Mouse (Mus musculus): ENCODE data around the gene Gatd1. TPM values are rescaled to one million over a fixed set of nuclear protein-coding genes. Genes with fewer than 3 reads are reported as not detected.
A peak's percentile ranks its signal among the peaks of the same experiment; 100 is the strongest.
"Not testable (repeated sequence)": the region's sequence is repeated elsewhere in the genome, so short reads cannot be mapped to it uniquely, and the experiment has no call there.

Gene Gatd1
- 6.3 and 9.2 TPM in 2 replicates for total RNA-seq (2015; ENCODE audit: low replicate concordance)
- total RNA-seq (2017; ENCODE audit: low replicate concordance): 4.9 and 6.0 TPM in 2 replicates

GRCm38 (mm10) chr7:141413809-141414584, at the start of gene Gatd1:
Gatd1 (minus strand) TSS chr7:141414136.
- ATAC-seq (replicated peaks; ENCODE audit: low FRiP score, poor library complexity, severe bottlenecking): peak; percentile 81

GRCm38 (mm10) chr7:141462333-141462821, 48.4 kb upstream of the Gatd1 start:
- no peak for ATAC-seq (replicated peaks; ENCODE audit: low FRiP score, poor library complexity, severe bottlenecking)

GRCm38 (mm10) chr7:141461521-141462332, 47.8 kb upstream of the Gatd1 start:
- no peak for ATAC-seq (replicated peaks; ENCODE audit: low FRiP score, poor library complexity, severe bottlenecking)

DNA sequence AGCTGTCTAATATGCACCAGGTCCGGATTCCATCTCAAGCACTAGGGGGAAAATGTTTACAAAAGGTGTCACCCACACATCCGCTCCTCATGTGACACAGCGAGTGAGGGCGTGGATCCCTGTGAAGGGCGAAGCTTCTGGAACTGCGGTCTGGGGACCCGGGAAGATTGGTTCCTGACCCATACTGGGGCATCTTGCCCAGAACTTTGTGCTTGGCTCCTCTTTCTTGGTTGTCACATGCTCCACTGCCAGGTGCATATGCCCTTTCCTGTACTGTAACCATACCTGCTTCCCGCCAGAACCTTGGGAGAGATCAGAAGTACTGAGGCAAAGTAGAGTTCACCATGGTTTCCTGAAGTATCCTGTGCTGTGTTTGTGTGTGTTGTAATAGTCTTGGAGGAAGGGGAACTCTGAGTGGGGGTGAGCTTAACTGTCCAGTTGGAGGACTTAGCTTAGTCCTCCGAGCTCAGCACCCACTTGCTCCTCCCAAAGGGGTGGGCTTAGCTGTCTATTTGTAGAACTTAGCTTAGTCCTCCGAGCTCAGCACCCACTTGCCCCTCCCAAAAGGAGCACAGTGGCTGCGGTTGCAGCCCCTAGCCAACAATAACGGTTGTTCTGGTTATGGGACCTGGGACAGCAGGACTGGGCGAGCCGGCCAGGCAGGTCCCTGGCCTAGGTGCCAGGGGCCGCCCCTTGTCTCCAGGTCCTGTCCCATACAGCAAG, 46.6 kb upstream of the Gatd1 start, which contains the start of gene Cracr2b:
Gene Cracr2b (plus strand): TSS at position 704 of the 723 bp plus-strand sequence.
- no peak for ATAC-seq (replicated peaks; ENCODE audit: low FRiP score, poor library complexity, severe bottlenecking)

- ATAC-seq (replicated peaks; ENCODE audit: low FRiP score, poor library complexity, severe bottlenecking): no peak
Measured at GRCm38 (mm10) chr7:141460001-141460390, 46.1 kb upstream of the Gatd1 start.

GRCm38 (mm10) chr7:141459301-141459711, 45.4 kb upstream of the Gatd1 start:
- ATAC-seq (replicated peaks; ENCODE audit: low FRiP score, poor library complexity, severe bottlenecking): no peak

- no peak for ATAC-seq (replicated peaks; ENCODE audit: low FRiP score, poor library complexity, severe bottlenecking)
Measured at GRCm38 (mm10) chr7:141458661-141459060, 44.7 kb upstream of the Gatd1 start.

DNA sequence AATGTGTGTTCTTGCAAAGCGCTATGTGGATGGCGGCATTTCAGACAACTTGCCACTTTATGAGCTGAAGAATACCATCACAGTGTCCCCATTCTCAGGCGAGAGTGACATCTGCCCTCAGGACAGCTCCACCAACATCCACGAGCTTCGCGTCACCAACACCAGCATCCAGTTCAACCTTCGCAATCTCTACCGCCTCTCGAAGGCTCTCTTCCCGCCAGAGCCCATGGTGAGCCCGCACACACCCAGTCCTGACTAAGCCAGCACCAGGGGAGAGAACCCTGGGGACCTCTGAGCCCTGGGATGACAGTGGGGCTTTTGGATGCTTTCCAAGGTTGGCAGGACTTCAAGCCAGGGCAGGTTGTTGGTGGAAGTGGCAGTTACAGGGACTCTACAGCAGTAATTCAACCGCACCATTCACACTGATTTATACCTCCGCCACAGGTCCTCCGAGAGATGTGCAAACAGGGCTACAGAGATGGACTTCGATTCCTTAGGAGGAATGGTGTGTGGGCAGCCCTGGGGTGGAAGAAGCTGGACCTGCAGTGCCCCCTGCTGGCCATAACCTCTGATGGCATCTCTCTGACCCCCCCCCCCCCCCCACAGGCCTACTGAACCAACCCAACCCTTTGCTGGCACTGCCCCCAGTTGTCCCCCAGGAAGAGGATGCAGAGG, 44.2 kb upstream of the Gatd1 start:
- ATAC-seq (replicated peaks; ENCODE audit: low FRiP score, poor library complexity, severe bottlenecking): no peak

GRCm38 (mm10) chr7:141457236-141457635, 43.3 kb upstream of the Gatd1 start:
- ATAC-seq (replicated peaks; ENCODE audit: low FRiP score, poor library complexity, severe bottlenecking): no peak

- no peak for ATAC-seq (replicated peaks; ENCODE audit: low FRiP score, poor library complexity, severe bottlenecking)
Measured at GRCm38 (mm10) chr7:141456739-141457138, 42.8 kb upstream of the Gatd1 start.

DNA sequence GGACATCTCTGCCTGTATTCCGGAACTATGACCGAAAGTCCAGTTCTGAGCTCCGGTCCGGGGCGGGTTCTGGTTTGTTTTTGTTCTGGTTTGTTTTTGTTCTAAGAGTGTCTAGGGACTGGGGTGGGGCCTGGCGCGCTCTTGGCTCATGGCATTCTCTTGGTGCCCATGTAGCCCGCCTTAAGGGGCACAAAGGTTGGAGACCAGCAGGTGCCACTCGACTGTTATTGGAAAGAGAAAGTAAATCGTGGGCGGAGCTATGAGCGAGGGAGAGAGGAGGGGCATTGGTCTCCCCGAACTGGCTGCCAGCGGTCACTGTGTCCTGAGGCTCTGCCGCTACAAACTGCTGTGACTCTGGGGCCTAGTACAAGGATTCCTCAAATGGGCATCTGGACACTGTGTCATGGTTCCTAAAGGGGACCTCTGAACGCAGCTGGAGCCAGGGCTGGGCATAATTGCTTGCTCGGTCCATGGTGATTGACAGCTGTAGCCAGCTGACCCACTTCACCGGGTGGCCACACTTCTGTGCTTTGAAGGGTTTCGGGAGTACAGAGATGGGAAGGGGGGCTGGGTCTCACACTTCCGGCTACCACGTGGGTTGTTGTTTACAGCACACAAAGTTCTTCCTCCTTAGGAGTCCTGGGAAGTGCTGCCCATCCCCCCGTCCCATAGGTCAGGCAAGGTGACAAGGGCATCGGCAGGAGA, 41.8 kb upstream of the Gatd1 start:
- ATAC-seq (replicated peaks; ENCODE audit: low FRiP score, poor library complexity, severe bottlenecking): peak; percentile 70

DNA sequence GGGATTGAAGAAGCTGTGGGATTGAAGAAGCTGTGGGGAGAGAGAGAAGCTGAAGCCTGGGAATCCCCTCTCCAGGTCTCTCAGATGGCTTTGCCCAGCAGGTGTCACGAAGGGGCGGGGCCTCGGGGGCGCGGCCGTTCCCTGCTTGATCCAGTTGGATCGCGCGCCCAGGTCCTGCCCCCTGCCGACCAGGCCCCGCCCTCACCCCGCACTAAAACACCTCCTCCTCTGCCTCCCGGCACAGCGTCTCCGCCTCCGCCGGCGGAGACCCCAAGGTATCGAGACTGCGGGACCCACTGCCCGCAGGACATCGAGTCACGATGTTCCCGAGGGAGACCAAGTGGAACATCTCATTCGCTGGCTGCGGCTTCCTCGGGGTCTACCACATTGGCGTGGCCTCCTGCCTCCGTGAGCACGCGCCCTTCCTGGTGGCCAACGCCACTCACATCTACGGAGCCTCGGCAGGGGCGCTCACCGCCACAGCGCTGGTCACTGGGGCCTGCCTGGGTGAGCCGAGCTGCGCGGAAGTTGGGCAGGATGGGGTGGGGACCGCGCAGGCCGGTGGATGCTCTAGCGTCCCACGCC, 41.1 kb upstream of the Gatd1 start, which contains the start of gene Pnpla2:
Gene Pnpla2 (plus strand): TSS at position 232 of the 585 bp plus-strand sequence.
- peak; percentile 83 for ATAC-seq (replicated peaks; ENCODE audit: low FRiP score, poor library complexity, severe bottlenecking)

- ATAC-seq (replicated peaks; ENCODE audit: low FRiP score, poor library complexity, severe bottlenecking): no peak
Measured at GRCm38 (mm10) chr7:141453636-141454035, 39.7 kb upstream of the Gatd1 start.

DNA sequence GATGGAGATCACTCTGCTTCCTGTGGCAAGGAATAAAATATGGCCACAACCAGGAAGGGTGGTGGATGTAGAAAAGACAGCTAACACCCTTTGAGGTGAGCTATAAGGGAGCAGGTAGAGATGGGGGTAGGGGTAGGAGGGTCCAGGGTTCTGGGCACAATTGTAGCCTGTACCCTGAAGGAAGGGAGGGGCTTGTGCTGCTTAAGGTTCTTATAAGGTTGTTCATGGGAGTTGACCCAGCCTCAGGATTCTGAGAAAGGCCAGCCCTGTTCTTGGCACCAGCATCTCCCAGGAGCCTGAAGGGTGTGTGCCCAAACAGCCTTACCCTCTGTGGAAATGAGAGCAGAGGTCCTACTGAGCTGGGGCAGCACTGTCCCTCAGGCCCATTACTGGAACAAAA, 38.0 kb upstream of the Gatd1 start:
- no peak for ATAC-seq (replicated peaks; ENCODE audit: low FRiP score, poor library complexity, severe bottlenecking)

DNA sequence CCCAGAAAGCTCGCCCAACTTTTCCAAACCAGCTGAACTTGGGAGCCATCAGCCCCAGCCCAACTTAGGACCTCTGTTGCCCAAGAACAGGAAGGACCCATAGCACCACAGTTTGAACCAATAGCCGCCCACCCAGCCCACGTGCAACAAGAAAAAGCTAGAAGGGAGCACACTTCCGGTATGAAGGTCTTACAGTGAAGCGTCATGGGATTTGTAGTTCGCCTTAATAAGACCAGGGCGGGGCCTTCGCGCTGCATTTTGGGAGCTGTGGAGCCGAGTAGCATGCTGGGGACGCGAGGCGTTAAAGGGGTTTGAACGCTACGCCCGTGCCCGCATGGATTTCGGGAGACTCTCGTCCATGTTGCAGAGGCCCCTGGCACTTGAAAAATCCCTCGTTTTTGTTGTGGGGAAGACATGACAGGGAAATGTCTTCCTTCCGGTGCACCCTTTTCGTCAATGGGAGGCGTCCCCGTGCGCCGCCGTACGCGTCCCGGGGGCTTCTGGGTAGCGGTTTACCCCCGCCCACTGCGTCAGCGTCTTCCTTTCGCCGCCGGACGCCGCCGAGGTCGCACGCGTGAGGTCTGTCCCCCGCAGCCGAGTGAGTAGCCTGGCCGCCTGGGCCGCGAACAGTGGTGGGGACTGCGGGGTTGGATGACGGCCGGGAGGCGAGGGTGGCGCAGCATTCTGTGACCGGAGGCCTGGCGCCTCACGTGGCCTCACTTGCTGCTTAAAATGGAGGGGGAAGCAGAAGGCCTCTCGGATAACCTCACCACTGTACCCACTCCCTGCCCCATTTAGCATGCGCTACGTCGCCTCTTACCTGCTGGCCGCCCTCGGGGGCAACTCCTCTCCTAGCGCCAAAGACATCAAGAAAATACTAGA, 33.4 kb upstream of the Gatd1 start, which contains the start of gene Rplp2:
Gene Rplp2 (plus strand): TSS at position 261 of the 882 bp plus-strand sequence.
- ATAC-seq (replicated peaks; ENCODE audit: low FRiP score, poor library complexity, severe bottlenecking): peak; percentile 86

DNA sequence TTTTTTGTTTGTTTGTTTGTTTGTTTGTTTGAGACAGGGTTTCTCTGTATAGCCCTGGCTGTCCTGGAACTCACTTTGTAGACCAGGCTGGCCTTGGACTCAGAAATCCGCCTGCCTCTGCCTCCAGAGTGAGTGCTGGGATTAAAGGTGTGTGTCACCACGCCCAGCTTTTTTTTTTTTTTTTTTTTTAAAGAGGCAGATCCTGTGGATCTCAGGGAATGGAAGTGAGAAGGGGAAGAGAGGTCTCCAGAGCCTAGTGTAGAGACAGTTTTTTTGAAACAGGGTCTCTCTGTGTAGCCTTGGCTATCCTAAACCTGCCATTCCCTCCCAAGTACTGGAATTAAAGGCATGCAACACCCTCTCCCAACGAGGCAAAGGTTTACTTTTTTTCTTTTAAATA, 32.4 kb upstream of the Gatd1 start:
- not testable (repeated sequence) for ATAC-seq (replicated peaks; ENCODE audit: low FRiP score, poor library complexity, severe bottlenecking)

GRCm38 (mm10) chr7:141443828-141444237, 29.9 kb upstream of the Gatd1 start, which contains the start of gene Pidd1:
Pidd1 (minus strand) TSS chr7:141444025.
- peak; percentile 57 for ATAC-seq (replicated peaks; ENCODE audit: low FRiP score, poor library complexity, severe bottlenecking)

Measured in erythroblast, adult 5-6 weeks (primary cell).